Mouse (Mus musculus) adrenal gland, adult 18-20 months (tissue): ENCODE results near the gene Nucb2. TPM values are rescaled to one million over a fixed set of nuclear protein-coding genes. Genes with fewer than 3 reads are reported as not detected.

Source experiments
- DNase-seq, 2 experiments: peaks; one replicate each; pipeline ENCODE4 v3.0.0; 2021 to 2022; ENCODE audit warnings: low spot score in 2 of 2
- long read RNA-seq, 2 experiments: library from polyadenylated mRNA; stranded (forward); transcript quantifications; one replicate each; pipeline ENCODE4 v2.0.0; 2021
- total RNA-seq, 2 experiments: library from RNA; stranded (reverse); gene quantifications; 1 replicate in 1 of 2; 2 replicates in 1 of 2; pipeline ENCODE4 v1.2.3; 2021

Gene Nucb2
- 10 to 100 TPM; 20.4 to 23.1 TPM for total RNA-seq
- long read RNA-seq, experiment 1, transcript Nucb2-201 (14 exons, 1,685 nt): major isoform, 5 of 10 reads
- long read RNA-seq, experiment 1, partial matches to known transcripts: 0 of 10 reads
- long read RNA-seq, experiment 1, other reads (novel, unspliced or antisense): 4 of 10 reads
- long read RNA-seq, experiment 2, transcript Nucb2-201 (14 exons, 1,685 nt): major isoform, 30 of 41 reads
- long read RNA-seq, experiment 2, partial matches to known transcripts: 1 of 41 reads
- long read RNA-seq, experiment 2, other reads (novel, unspliced or antisense): 7 of 41 reads

GRCm38 (mm10) chr7:116503879-116504817, at the start of gene Nucb2:
TSS of gene Nucb2 (plus strand) at chr7:116504369.
- DNase-seq: peak; percentile 94 to 95

GRCm38 (mm10) chr7:116456964-116457363, 47.2 kb upstream of the Nucb2 start:
- DNase-seq: no peak

- DNase-seq: no peak
These were observed 46.8 kb upstream of the Nucb2 start for GRCm38 (mm10) chr7:116457391-116457790.

- DNase-seq: no peak
These were observed 45.2 kb upstream of the Nucb2 start for GRCm38 (mm10) chr7:116458985-116459441.

- DNase-seq: no peak
These were observed 42.1 kb upstream of the Nucb2 start for GRCm38 (mm10) chr7:116462114-116462513.

- no peak for DNase-seq
These were observed 28.3 kb upstream of the Nucb2 start for GRCm38 (mm10) chr7:116475836-116476235.

- DNase-seq: no peak
These were observed 27.9 kb upstream of the Nucb2 start for GRCm38 (mm10) chr7:116476264-116476663.

GRCm38 (mm10) chr7:116483106-116483505, 21.1 kb upstream of the Nucb2 start:
- no peak for DNase-seq

GRCm38 (mm10) chr7:116483782-116484181, 20.4 kb upstream of the Nucb2 start:
- no peak for DNase-seq

- DNase-seq: no peak
These were observed 20.0 kb upstream of the Nucb2 start for GRCm38 (mm10) chr7:116484213-116484612.

GRCm38 (mm10) chr7:116485062-116485601, 19.0 kb upstream of the Nucb2 start:
- DNase-seq: no peak

- DNase-seq: no peak
These were observed 13.1 kb upstream of the Nucb2 start for GRCm38 (mm10) chr7:116491113-116491512.

GRCm38 (mm10) chr7:116493267-116494003, 10.7 kb upstream of the Nucb2 start:
- DNase-seq: no peak

GRCm38 (mm10) chr7:116494618-116495017, 9.6 kb upstream of the Nucb2 start:
- DNase-seq: no peak

- DNase-seq: no peak
These were observed 7.4 kb upstream of the Nucb2 start for GRCm38 (mm10) chr7:116496760-116497159.

- no peak for DNase-seq
These were observed 625 bp downstream of the Nucb2 start for GRCm38 (mm10) chr7:116504818-116505170.

GRCm38 (mm10) chr7:116514030-116514429, 9.9 kb downstream of the Nucb2 start:
- no peak for DNase-seq

- no peak for DNase-seq
These were observed 10.4 kb downstream of the Nucb2 start for GRCm38 (mm10) chr7:116514546-116514945.

- no peak for DNase-seq
These were observed 10.9 kb downstream of the Nucb2 start for GRCm38 (mm10) chr7:116515059-116515458.

- no peak for DNase-seq
These were observed 11.5 kb downstream of the Nucb2 start for GRCm38 (mm10) chr7:116515514-116516135.

- DNase-seq: no peak
These were observed 13.1 kb downstream of the Nucb2 start for GRCm38 (mm10) chr7:116517240-116517639.
